Mouse (Mus musculus) fibroblast of lung, adult 2 months (primary cell): ENCODE data around the gene Smarca4.
A peak's percentile ranks its signal among the peaks of the same experiment; 100 is the strongest.
"Not testable (repeated sequence)": the region's sequence is repeated elsewhere in the genome, so short reads cannot be mapped to it uniquely, and the experiment has no call there.

Source experiments
- DNase-seq: peaks from one replicate; pipeline ENCODE4 v3.0.0-alpha.2; 2011; ENCODE audit warnings: low read depth

The Smarca4 gene

DNA sequence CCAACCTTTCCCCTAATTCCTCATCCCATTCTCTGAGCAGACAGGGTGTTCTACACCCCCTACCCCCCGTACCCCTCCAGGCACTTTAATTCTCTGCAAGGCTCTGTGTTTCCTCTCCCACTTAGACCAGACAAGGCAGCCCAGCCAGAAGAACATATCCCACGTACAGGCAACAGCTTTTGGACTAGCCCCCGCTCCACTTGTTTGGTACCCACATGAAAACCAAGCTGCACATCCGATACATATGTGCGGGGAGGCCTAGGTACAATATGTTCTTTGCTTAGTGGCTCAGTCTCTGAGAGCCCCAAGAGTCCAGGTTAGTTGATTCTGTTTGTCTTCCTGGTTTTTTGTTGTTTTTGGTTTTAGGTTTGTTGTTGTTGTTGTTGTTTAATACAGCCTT, 46.1 kb downstream of the Smarca4 start:
- no peak for DNase-seq

DNA sequence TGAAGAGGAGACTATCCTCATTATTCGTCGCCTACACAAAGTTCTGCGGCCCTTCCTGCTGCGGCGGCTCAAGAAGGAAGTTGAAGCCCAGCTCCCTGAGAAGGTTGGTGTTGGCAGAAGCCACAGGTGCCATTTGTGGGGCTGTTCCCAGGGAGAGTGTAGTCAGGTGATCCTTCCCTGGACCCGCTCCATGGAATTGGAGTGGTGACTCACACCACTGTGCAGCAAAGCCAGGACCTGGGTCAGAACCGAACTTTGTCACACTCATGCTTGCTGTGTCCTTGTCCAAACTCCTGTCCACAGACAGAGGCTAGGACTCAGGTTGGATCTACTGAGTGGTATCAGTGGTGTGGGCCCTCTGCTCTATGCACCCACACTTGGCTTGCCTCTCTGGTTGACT, 53.0 kb downstream of the Smarca4 start:
- DNase-seq = peak; percentile 40

GRCm38 (mm10) chr9:21670354-21670753, 54.4 kb downstream of the Smarca4 start:
- DNase-seq = no peak

- no peak for DNase-seq
Measured at GRCm38 (mm10) chr9:21671753-21672152, 55.8 kb downstream of the Smarca4 start.

DNA sequence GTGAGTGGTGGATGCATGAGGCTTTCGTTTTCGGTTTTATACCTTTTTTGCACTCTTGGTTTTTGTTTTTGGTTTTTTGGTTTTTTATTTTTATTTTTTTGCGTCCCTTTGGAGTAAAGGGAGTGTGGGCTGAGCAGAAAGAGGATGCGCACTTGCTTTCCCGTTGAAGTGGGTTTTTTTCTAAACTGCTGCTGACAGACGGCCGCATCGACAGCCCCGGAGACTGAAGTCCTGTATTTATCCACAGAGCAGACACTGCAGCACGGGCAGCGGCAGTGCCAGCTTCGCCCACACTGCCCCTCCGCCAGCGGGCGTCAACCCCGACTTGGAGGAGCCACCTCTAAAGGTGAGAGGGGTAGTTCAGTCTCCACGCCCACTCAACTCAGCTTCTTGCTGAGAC, 61.7 kb downstream of the Smarca4 start:
- DNase-seq = no peak

- no peak for DNase-seq
Measured at GRCm38 (mm10) chr9:21680448-21680847, 64.5 kb downstream of the Smarca4 start.

DNA sequence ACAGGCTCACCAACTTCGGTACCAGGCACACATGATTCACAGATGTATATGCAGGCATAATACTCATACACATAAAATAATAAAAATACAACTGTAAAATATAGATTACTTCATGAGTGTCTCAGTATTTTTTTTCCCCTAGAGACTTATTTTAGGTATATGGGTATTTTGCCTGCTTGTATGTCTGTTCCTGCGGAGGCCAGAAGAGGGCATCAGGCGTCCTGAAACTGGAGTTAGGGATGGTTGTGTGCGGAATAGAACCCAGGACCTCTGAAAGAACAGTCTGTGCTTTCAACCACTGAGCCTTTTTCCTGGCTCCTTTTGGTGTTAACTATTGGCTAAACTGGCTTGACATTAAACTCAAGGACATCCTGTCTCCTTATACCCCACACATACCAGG, 66.9 kb downstream of the Smarca4 start:
- DNase-seq = no peak

DNA sequence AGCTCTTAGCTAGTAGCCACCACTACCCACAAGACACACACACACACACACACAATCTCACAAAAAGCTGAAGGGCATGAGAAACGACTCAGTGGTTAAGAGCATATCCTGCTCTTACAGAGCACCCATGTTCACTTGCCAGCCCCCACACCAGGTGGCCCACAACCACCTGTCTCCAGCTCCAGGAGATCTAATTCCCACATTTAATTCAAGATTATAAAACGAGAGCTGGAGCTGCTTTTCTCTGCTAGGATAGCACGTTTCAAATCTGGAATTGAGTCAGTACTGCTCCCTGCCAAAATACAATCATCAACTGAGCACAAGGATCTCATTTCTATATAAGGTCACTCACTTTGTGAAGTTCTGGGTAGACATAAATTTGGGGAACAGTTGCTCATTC, 67.9 kb downstream of the Smarca4 start:
- DNase-seq = no peak

DNA sequence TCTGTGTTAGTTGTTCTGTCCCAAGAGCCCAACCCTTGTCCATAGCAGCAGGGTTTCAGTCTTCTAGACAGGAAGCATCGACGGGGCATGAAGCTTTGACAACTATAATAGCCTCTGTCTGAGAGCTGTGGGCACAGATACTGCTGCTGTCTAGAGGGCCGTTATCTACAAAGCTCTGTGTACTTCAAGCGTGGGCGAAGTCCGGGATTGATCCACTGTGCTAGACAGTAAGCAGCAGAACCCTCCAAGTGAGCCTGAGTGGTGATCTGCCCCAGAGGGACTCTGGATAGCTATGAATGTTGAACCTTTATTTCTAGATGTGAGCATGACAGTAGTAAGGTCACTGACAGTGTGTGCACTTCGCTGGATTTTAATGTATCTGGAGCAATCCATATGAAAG, 72.6 kb downstream of the Smarca4 start:
- DNase-seq = no peak

- no peak for DNase-seq
Measured at GRCm38 (mm10) chr9:21690031-21690430, 74.1 kb downstream of the Smarca4 start.

GRCm38 (mm10) chr9:21691862-21692261, 75.9 kb downstream of the Smarca4 start:
- no peak for DNase-seq

DNA sequence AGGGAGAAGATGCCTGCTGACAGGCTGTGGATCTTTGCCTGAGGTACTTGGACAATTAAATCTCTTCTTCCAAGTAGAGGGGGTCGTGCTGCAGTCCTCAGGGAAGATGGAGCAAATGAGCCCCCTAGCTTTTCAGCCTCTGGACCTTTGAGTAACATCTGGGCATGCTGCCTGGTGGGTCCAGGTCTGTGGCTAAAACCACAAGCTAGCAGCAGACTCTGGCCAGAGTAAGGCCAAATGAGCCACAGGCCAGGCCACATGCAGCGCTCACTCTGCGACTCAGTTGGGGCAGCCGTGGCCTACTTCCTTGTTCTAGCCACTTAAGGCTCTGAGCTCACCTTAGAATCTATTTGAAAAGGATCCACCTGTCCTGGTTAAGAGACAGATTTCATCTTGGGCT, 76.5 kb downstream of the Smarca4 start:
- no peak for DNase-seq

DNA sequence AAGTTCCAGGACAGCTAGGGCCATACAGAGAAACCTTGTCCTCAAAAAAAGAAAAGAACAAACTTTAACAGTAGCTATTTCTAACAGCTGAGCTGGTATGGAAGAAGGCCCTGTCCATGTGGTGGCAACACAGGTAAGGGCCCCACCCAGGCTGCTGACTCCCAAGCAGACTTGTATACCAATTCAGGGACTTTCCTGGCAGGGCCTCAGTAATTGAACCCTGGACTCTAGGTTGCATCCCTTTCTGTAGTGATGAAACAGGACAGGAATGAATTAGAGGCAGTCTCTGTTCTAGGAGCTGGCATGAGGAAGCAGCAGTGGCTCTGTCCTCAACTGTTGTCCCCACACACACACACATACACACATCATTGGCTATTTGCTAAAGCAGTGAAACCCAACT, 78.1 kb downstream of the Smarca4 start:
- DNase-seq = no peak

GRCm38 (mm10) chr9:21695229-21695792, 79.3 kb downstream of the Smarca4 start:
- DNase-seq = no peak

GRCm38 (mm10) chr9:21697121-21697520, 81.2 kb downstream of the Smarca4 start:
- DNase-seq = no peak

GRCm38 (mm10) chr9:21699280-21699679, 83.3 kb downstream of the Smarca4 start:
- DNase-seq = not testable (repeated sequence)

GRCm38 (mm10) chr9:21701091-21701490, 85.1 kb downstream of the Smarca4 start:
- no peak for DNase-seq

GRCm38 (mm10) chr9:21703494-21703893, 87.5 kb downstream of the Smarca4 start:
- DNase-seq = no peak

GRCm38 (mm10) chr9:21706085-21706484, 90.1 kb downstream of the Smarca4 start:
- no peak for DNase-seq

- DNase-seq = no peak
Measured at GRCm38 (mm10) chr9:21706586-21707265, 90.8 kb downstream of the Smarca4 start.

GRCm38 (mm10) chr9:21709340-21709739, 93.4 kb downstream of the Smarca4 start:
- no peak for DNase-seq

DNA sequence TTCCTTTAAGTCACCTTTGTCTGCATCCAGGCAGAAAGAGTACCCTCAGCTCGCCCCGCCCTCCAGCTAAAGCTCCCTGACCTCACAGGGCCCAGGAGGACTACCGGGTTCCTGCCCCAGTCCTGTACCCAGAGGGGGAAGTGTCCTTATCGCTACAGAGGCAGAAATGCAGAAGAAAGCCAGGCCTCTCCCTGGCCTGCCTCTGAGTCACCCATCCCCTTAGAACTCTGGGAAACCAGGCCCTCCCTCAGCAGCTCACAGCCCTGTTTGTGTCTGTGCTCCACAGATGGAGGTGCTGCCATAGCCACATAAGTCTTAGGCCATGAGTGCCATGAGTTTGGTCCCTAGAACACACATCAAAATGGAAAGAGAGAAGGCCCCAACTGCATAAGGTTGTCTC, 99.3 kb downstream of the Smarca4 start:
- no peak for DNase-seq

GRCm38 (mm10) chr9:21717015-21717414, 101.0 kb downstream of the Smarca4 start:
- no peak for DNase-seq

DNA sequence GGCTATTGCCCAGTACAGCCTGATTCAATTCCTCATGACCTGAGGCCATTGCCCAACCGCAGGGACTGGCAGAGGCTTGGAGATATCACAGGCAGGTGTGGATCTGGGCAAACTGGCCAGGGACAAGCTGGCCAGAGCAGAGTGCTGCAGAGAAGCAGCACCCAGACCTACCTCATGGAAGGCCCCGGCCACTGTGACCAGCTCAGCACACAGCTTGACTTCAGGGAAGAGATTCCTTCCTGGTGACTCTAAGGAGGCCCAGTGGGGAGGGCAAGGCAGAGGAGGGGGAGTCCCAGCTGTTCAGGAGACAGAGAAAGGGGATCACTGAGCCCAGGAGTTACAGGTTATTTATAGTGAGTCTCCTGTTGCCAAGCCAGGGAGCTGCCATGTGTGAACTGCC, 105.1 kb downstream of the Smarca4 start:
- no peak for DNase-seq
